8 mouse cellular contexts compared by ENCODE assay signal in genomic region chr9:26733986-26734385, GRCm38 (mm10). TPM values are rescaled to one million over a fixed set of nuclear protein-coding genes. Genes with fewer than 3 reads are reported as not detected.
DNase-seq lines count a peak whose midpoint lies in the region; ATAC-seq lines count a peak whose summit lies in the region.

No protein-coding gene starts in this region.

- no peaks in the 10 kb centered on the region for H3K36me3 ChIP-seq in lung, embryonic 16.5 days (ENCODE audit: control insufficient read depth, insufficient read depth, low read length)
- no peaks in the 10 kb centered on the region for H3K36me3 ChIP-seq in neural tube, embryonic 14.5 days (ENCODE audit: control insufficient read depth, insufficient read depth, low read length)

- H3K9me3 ChIP-seq in lung, embryonic 16.5 days (ENCODE audit: control insufficient read depth, low read length), result no peaks in the 10 kb centered on the region
- no peaks in the 10 kb centered on the region for H3K9me3 ChIP-seq in neural tube, embryonic 14.5 days (ENCODE audit: control insufficient read depth, low read length)

- WGBS in lung, embryonic 16.5 days, result under 1% methylated on average over 37 of the region's 37 CpGs
- WGBS in neural tube, embryonic 14.5 days, result under 1% methylated on average over 36 of the region's 37 CpGs

- H3K4me1 ChIP-seq in lung, embryonic 16.5 days (replicated peaks; ENCODE audit: control insufficient read depth, insufficient read depth, low read length), result no peaks in the 10 kb centered on the region
- peaks cover 23% of the 10 kb centered on the region for H3K4me1 ChIP-seq in neural tube, embryonic 14.5 days (ENCODE audit: control insufficient read depth, insufficient read depth, low read length)

- peaks cover 33% of the 10 kb centered on the region for H3K27me3 ChIP-seq in lung, embryonic 16.5 days (ENCODE audit: control insufficient read depth, insufficient read depth, low read depth, low read length)
- H3K27me3 ChIP-seq in neural tube, embryonic 14.5 days (ENCODE audit: control insufficient read depth, insufficient read depth, low read length), result no peaks in the 10 kb centered on the region

- no peak overlapping the region for H3K27ac ChIP-seq in lung, embryonic 16.5 days (ENCODE audit: low read length)
- peak overlapping the region; percentile 93 for H3K27ac ChIP-seq in neural tube, embryonic 14.5 days (ENCODE audit: low read depth, low read length)

- H3K9ac ChIP-seq in lung, embryonic 16.5 days (ENCODE audit: low read length), result no peak overlapping the region
- H3K9ac ChIP-seq in neural tube, embryonic 14.5 days (replicated peaks; ENCODE audit: low read depth, low read length), result peak overlapping the region; percentile 98

- peak overlapping the region; percentile 73 for H3K4me2 ChIP-seq in lung, embryonic 16.5 days (ENCODE audit: low read depth, low read length)
- H3K4me2 ChIP-seq in neural tube, embryonic 14.5 days (ENCODE audit: low read depth, low read length), result peak overlapping the region; percentile 81

- peak; percentile 36; the same call in 1 of the 2 replicates for ATAC-seq in lung, embryonic 16.5 days (ENCODE audit: low read depth)
- ATAC-seq in neural tube, embryonic 14.5 days (ENCODE audit: low read depth), result peak; percentile 76

- H3K4me3 ChIP-seq in lung, embryonic 16.5 days (ENCODE audit: low read length), result peak overlapping the region; percentile 38
- peak overlapping the region; percentile 93 for H3K4me3 ChIP-seq in neural tube, embryonic 14.5 days (ENCODE audit: low read depth, low read length)

- DNase-seq in cerebellum, postnatal 14 days, result peak; percentile 48 to 52
- no peak for DNase-seq in cerebellum, adult 11 months
- DNase-seq in lung, adult 18-20 months, result no peak
- peak; percentile 48 to 67 for DNase-seq in left cerebral cortex, postnatal 14 days (ENCODE audit: low spot score in 2 of 2)
- DNase-seq in gastrocnemius, postnatal 4 days (ENCODE audit: low spot score in 2 of 2), result no peak
- DNase-seq in thymus, postnatal 10 days (ENCODE audit: low spot score in 2 of 2), result no peak

- intact Hi-C loops in left cerebral cortex, postnatal 14 days (cut with DNase I), result no loop called here

RNA-seq across cellular contexts. Expression of gene B3gat1, which starts 0.5 kb away (rescaled TPM):
- 0.11 TPM in 1 of 2 replicates, not detected in the other for polyA plus RNA-seq in lung, embryonic 16.5 days (2015; fragmentation: Nextera tagmentation; extraction: Ambion mirVana)
- total RNA-seq in left cerebral cortex, postnatal 14 days (2021), result 100 to 1,000 TPM; 262 to 268 TPM
- 51.9 and 63.4 TPM in 2 replicates for polyA plus RNA-seq in neural tube, embryonic 14.5 days (2014; fragmentation: Nextera tagmentation; extraction: Ambion mirVana)
- 1 to 10 TPM; 6.1 to 8.5 TPM for total RNA-seq in gastrocnemius, postnatal 4 days (2021)

Comparison
In these comparisons a context has a peak if more than half of its experiments do, and no peak if none do; other contexts are left out.
1. DNase-seq: peak in cerebellum, postnatal 14 days (2 of 2) and left cerebral cortex, postnatal 14 days (2 of 2); none in cerebellum, adult 11 months (single experiment), lung, adult 18-20 months (0 of 2), gastrocnemius, postnatal 4 days (0 of 2) and thymus, postnatal 10 days (0 of 2).
2. RNA of gene B3gat1, which starts 0.5 kb away (total RNA-seq): 262 to 268 TPM in left cerebral cortex, postnatal 14 days; 6.1 to 8.5 TPM in gastrocnemius, postnatal 4 days; every median in the first group is over 10 times any median in the second.